In genomic region chr11:88443291-88443690, GRCm38 (mm10) we compare ENCODE assay signal across 12 mouse cellular contexts.
DNase-seq lines count a peak whose midpoint lies in the region; ATAC-seq and TF ChIP-seq lines count a peak whose summit lies in the region.
"Had no signal": no experiment of that assay in that cellular context is flagged by ENCODE, and none has a peak within 500 bp of the region (broad histone marks: within the 10 kb centered on the region; RNA-seq: fewer than 3 reads in every experiment).

No protein-coding gene starts in this region.

- no peaks in the 10 kb centered on the region for H3K9me3 ChIP-seq in heart, embryonic 13.5 days
- H3K9me3 ChIP-seq in forebrain, embryonic 15.5 days, result no peaks in the 10 kb centered on the region
- no peaks in the 10 kb centered on the region for H3K9me3 ChIP-seq in neural tube, embryonic 13.5 days

- no peak for DNase-seq in heart, adult 2 months
- DNase-seq in right cerebral cortex, postnatal 14 days, result peak; percentile 37
- DNase-seq in right cerebral cortex, adult 18-20 months, result no peak
- no peak for DNase-seq in thymus, postnatal 0 days (ENCODE audit: low spot score)
- no peak for DNase-seq in spleen, postnatal 10 days (ENCODE audit: low spot score in 2 of 2)
- DNase-seq: kidney, postnatal 14 days; lung, adult 18-20 months; thymus, postnatal 25 days had no signal

- H3K36me3 ChIP-seq in heart, embryonic 13.5 days, result peaks cover 18% of the 10 kb centered on the region
- H3K36me3 ChIP-seq in heart, adult 2 months (ENCODE audit: control insufficient read depth, insufficient read depth, low read length), result no peaks in the 10 kb centered on the region
- no peaks in the 10 kb centered on the region for H3K36me3 ChIP-seq in forebrain, embryonic 15.5 days
- H3K36me3 ChIP-seq in neural tube, embryonic 13.5 days, result no peaks in the 10 kb centered on the region

- H3K4me1 ChIP-seq in heart, embryonic 13.5 days, result peaks cover 64% of the 10 kb centered on the region
- peaks cover 2% of the 10 kb centered on the region; the same call in 1 of the 2 replicates for H3K4me1 ChIP-seq in heart, adult 2 months (ENCODE audit: control insufficient read depth, insufficient read depth, low read length)
- H3K4me1 ChIP-seq in forebrain, embryonic 15.5 days, result peaks cover 70% of the 10 kb centered on the region
- H3K4me1 ChIP-seq in neural tube, embryonic 13.5 days (replicated peaks), result peaks cover 97% of the 10 kb centered on the region

- intact Hi-C loops in heart, adult 2 months (cut with DNase I), result no loop called here

- no peak overlapping the region for H3K4me2 ChIP-seq in heart, embryonic 13.5 days
- peak overlapping the region; percentile 37 for H3K4me2 ChIP-seq in forebrain, embryonic 15.5 days (replicated peaks)
- H3K4me2 ChIP-seq in neural tube, embryonic 13.5 days, result peak overlapping the region; percentile 28
- H3K4me2 ChIP-seq: heart, embryonic 11.5 days had no signal

- H3K27ac ChIP-seq in heart, embryonic 13.5 days (replicated peaks), result peak overlapping the region; percentile 48
- no peak overlapping the region for H3K27ac ChIP-seq in heart, adult 2 months
- H3K27ac ChIP-seq in forebrain, embryonic 15.5 days (replicated peaks), result peak overlapping the region; percentile 69
- H3K27ac ChIP-seq in neural tube, embryonic 13.5 days (replicated peaks), result peak overlapping the region; percentile 79

- no peak for ATAC-seq in heart, embryonic 13.5 days (ENCODE audit: extremely low read depth, insufficient number of reproducible peaks, low FRiP score, low TSS enrichment)
- ATAC-seq in forebrain, embryonic 15.5 days (replicated peaks), result peak; percentile 59
- 0 out of 2 replicates have a peak, but pooled peaks have one; percentile 16 for ATAC-seq in neural tube, embryonic 13.5 days (ENCODE audit: low read depth)

- TF ChIP-seq CTCF in heart, adult 2 months (IDR thresholded peaks at IDR 0.05), result no peak

- H3K9ac ChIP-seq in heart, embryonic 13.5 days, result no peak overlapping the region
- H3K9ac ChIP-seq in heart, adult 2 months (ENCODE audit: low read depth, low read length), result no peak overlapping the region
- H3K9ac ChIP-seq in forebrain, embryonic 15.5 days (replicated peaks), result no peak overlapping the region
- 0 out of 2 replicates have a peak overlapping the region, but pooled peaks have one; percentile 8 for H3K9ac ChIP-seq in neural tube, embryonic 13.5 days

- WGBS in heart, embryonic 13.5 days, result 69% methylated on average over 8 of the region's 8 CpGs
- 77% methylated on average over 8 of the region's 8 CpGs for WGBS in heart, adult 2 months
- whole genome bisulfite sequencing in forebrain, embryonic 15.5 days, result 9% methylated on average over 8 of the region's 8 CpGs
- WGBS in neural tube, embryonic 13.5 days, result 37% methylated on average over 8 of the region's 8 CpGs

- TF ChIP-seq EP300 in heart, adult 2 months (IDR thresholded peaks at IDR 0.05; ENCODE audit: insufficient read depth, low read depth, low read length), result no peak

- no peaks in the 10 kb centered on the region for H3K79me2 ChIP-seq in heart, adult 2 months (replicated peaks; ENCODE audit: control insufficient read depth, insufficient read depth, low read length)

- TF ChIP-seq POLR2A in heart, adult 2 months (IDR thresholded peaks at IDR 0.05; ENCODE audit: insufficient read depth, low read depth, low read length), result no peak

- no peaks in the 10 kb centered on the region for H3K27me3 ChIP-seq in heart, embryonic 13.5 days (replicated peaks)
- no peaks in the 10 kb centered on the region for H3K27me3 ChIP-seq in heart, adult 2 months (ENCODE audit: control insufficient read depth, insufficient read depth, low read length)
- H3K27me3 ChIP-seq in forebrain, embryonic 15.5 days, result no peaks in the 10 kb centered on the region
- no peaks in the 10 kb centered on the region for H3K27me3 ChIP-seq in neural tube, embryonic 13.5 days

- H3K4me3 ChIP-seq in heart, embryonic 13.5 days, result no peak overlapping the region
- no peak overlapping the region for H3K4me3 ChIP-seq in heart, adult 2 months
- no peak overlapping the region for H3K4me3 ChIP-seq in forebrain, embryonic 15.5 days
- H3K4me3 ChIP-seq in neural tube, embryonic 13.5 days, result no peak overlapping the region
